ENCODE assay signal across 7 mouse cellular contexts in the genomic region with DNA sequence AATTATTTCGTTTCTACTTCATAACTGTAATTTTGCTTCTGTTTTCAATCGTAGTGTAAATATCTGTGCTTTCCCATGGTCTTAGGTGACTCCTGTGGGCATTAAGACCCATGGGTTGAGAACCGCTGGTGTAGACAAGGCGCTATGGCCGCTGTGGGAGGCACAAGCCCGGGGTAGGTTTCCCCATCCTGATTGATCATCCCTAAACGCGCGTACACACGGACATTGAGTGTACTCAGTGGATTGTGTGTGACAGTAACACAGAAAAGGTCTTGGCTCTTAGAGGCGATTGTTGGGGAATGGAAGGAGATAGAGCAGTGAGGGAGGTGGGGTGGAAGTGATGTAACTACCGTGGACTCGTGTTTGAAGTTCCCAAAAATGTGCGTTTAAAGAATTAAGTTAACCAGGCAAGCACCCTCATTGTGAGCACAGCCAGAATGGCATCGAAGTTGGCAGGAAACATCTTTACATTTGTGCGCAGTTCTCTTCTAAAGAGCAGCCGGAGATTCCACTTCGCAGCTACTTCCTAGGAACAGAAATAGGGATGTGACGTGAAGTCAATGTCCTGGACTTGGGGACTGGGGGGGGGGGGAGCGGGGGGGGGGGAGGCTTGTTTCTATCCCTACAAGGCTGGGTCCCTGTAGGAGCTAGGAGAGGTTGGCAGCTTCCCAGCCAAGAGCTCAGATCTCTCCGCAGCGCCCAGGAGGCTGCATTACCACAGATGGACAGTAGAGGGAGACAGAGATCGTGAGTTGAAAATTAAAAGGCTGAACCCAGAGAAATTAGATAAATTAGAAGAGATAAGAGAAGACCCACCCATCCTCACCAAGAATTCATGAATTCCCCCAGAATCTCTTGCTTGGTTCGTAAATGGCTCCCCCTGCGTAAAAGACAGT. TPM values are rescaled to one million over a fixed set of nuclear protein-coding genes. Genes with fewer than 3 reads are reported as not detected.
DNase-seq lines count a peak whose midpoint lies in the region.

No protein-coding gene starts in this region.

- no peaks in the 10 kb centered on the region for H3K4me1 ChIP-seq in midbrain, embryonic 10.5 days

- DNase-seq in ZHBTc4 (ENCODE audit: low read depth, low spot score) = peak; percentile 72
- DNase-seq in cerebellum, postnatal 10 days = peak; percentile 96 to 98
- peak; percentile 53 to 88 for DNase-seq in frontal cortex, postnatal 14 days (ENCODE audit: low spot score in 2 of 2)
- DNase-seq in hindlimb bud, embryonic 11.5 days (ENCODE audit: extremely low spot score, low read depth, low spot score) = peak; percentile 52
- peak; percentile 89 to 95 for DNase-seq in left cerebral cortex, adult 18-20 months (ENCODE audit: low spot score in 2 of 2)
- DNase-seq in midbrain, embryonic 10.5 days (ENCODE audit: low spot score) = peak; percentile 75
- DNase-seq in right cerebral cortex, postnatal 36 days (ENCODE audit: low spot score in 2 of 2) = peak; percentile 68 to 75

- H3K36me3 ChIP-seq in midbrain, embryonic 10.5 days = no peaks in the 10 kb centered on the region

- 49% methylated on average over 25 of the region's 25 CpGs for WGBS in midbrain, embryonic 10.5 days

- no peaks in the 10 kb centered on the region for H3K27me3 ChIP-seq in midbrain, embryonic 10.5 days (ENCODE audit: low read depth, poor library complexity, severe bottlenecking)

- H3K27ac ChIP-seq in midbrain, embryonic 10.5 days (replicated peaks) = no peak overlapping the region

- peaks cover 4% of the 10 kb centered on the region for H3K9me3 ChIP-seq in midbrain, embryonic 10.5 days (replicated peaks)

- H3K4me3 ChIP-seq in midbrain, embryonic 10.5 days = no peak overlapping the region

RNA-seq across cellular contexts. Expression of a gene that starts 17.9 kb away (rescaled TPM):
- total RNA-seq in left cerebral cortex, adult 18-20 months (2021) = not detected
- 0.05 TPM in 1 of 2 replicates, not detected in the other for polyA plus RNA-seq in midbrain, embryonic 10.5 days (2016; fragmentation: Nextera tagmentation; extraction: Ambion mirVana)

RNA-seq across cellular contexts. Expression of a gene that starts 23.0 kb away (rescaled TPM):
- 10 to 100 TPM; 24.5 to 29.0 TPM for total RNA-seq in left cerebral cortex, adult 18-20 months (2021)
- polyA plus RNA-seq in midbrain, embryonic 10.5 days (2016; fragmentation: Nextera tagmentation; extraction: Ambion mirVana) = 94.7 and 107 TPM in 2 replicates

RNA-seq across cellular contexts. Expression of a gene that starts 39.9 kb away (rescaled TPM):
- total RNA-seq in left cerebral cortex, adult 18-20 months (2021) = 10 to 100 TPM; 11.1 to 14.2 TPM
- 25.1 and 26.2 TPM in 2 replicates for polyA plus RNA-seq in midbrain, embryonic 10.5 days (2016; fragmentation: Nextera tagmentation; extraction: Ambion mirVana)

RNA-seq across cellular contexts. Expression of a gene that starts 44.1 kb away (rescaled TPM):
- 10 to 100 TPM; 18.2 to 21.3 TPM for total RNA-seq in left cerebral cortex, adult 18-20 months (2021)
- polyA plus RNA-seq in midbrain, embryonic 10.5 days (2016; fragmentation: Nextera tagmentation; extraction: Ambion mirVana) = 30.6 and 32.0 TPM in 2 replicates
